Mouse (Mus musculus) forebrain, embryonic 15.5 days (tissue): ENCODE measurements around the gene Tmem270. TPM values are rescaled to one million over a fixed set of nuclear protein-coding genes. Genes with fewer than 3 reads are reported as not detected.

Experiments
- ATAC-seq: fragments of 200-750 bp; cut with Nextera tagmentation; replicated peaks from 2 replicates; pipeline ENCODE4 v1.8.0; 2017; ENCODE audit warnings: mild to moderate bottlenecking, moderate TSS enrichment, moderate library complexity
- H3K27ac ChIP-seq: fragments of 300-500 bp; sonication (generic); replicated peaks from 2 replicates; pipeline ENCODE4 v1.5.1; 2015; ENCODE audit warnings: mild to moderate bottlenecking, inconsistent platforms
- H3K27me3 ChIP-seq: fragments of 300-500 bp; sonication (generic); 2 replicates; pipeline ENCODE4 v1.6.1; 2015; ENCODE audit warnings: inconsistent platforms
- H3K36me3 ChIP-seq: fragments of 300-500 bp; sonication (generic); 2 replicates; pipeline ENCODE4 v1.6.1; 2015; ENCODE audit warnings: mild to moderate bottlenecking, inconsistent platforms
- H3K4me1 ChIP-seq: fragments of 300-500 bp; sonication (generic); 2 replicates; pipeline ENCODE4 v1.6.1; 2015; ENCODE audit warnings: inconsistent platforms
- H3K4me2 ChIP-seq: fragments of 300-500 bp; sonication (generic); replicated peaks from 2 replicates; pipeline ENCODE4 v1.6.1; 2015; ENCODE audit warnings: mild to moderate bottlenecking, inconsistent platforms
- H3K4me3 ChIP-seq: fragments of 300-500 bp; sonication (generic); 2 replicates; pipeline ENCODE4 v1.5.1; 2015; ENCODE audit warnings: mild to moderate bottlenecking, inconsistent platforms
- H3K9ac ChIP-seq: fragments of 300-500 bp; sonication (generic); replicated peaks from 2 replicates; pipeline ENCODE4 v1.6.1; 2015; ENCODE audit warnings: mild to moderate bottlenecking, inconsistent platforms
- H3K9me3 ChIP-seq: fragments of 300-500 bp; sonication (generic); 2 replicates; pipeline ENCODE4 v1.6.1; 2016; ENCODE audit warnings: inconsistent platforms
- WGBS: fragments of 180-500 bp; shearing (Covaris S2); methylation state at CpG from one replicate; pipeline ENCODE4 v1.1.7; 2015; ENCODE audit warnings: mixed read lengths; 5-methylcytosine and 5-hydroxymethylcytosine counted together
- polyA plus RNA-seq: library from polyadenylated mRNA; unstranded; fragments of >200 nt; fragmentation: Nextera tagmentation; extraction: Ambion mirVana; gene quantifications from 2 replicates; pipeline ENCODE4 v1.2.1, GENCODE M21; 2015

Tmem270 gene
- polyA plus RNA-seq, 1 experiment from 2014 or later: not detected

DNA sequence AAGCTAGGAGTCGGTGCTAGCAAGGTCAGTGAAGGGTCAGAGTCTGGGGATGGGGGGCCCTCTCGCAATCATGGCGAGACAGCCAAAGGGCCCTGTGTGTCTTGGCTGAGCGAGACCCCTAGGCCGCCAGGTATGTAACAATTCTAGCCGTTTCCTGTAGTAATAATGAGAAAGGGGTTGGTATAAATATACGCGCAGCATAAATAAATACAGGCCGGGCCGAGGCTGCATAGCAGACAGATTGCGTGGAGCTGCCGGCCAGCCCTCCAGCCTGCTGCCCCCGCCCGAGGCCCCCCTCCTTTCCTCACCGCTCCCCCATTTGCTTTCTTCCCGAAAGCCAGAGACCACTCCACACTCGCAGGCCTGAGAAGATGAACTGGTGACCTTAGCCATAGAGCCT is 8.9 kb downstream of the Tmem270 start:
- no peak for ATAC-seq
- Histone ChIP-seq H3K4me2 (no peak overlapping the region), H3K27me3 (no peaks in the 10 kb centered on the region), H3K4me3 (no peak overlapping the region), H3K27ac (no peak overlapping the region), H3K9ac (no peak overlapping the region), H3K4me1 (no peaks in the 10 kb centered on the region), H3K36me3 (no peaks in the 10 kb centered on the region), H3K9me3 (no peaks in the 10 kb centered on the region)
- WGBS: 80% methylated on average over 17 of the region's 17 CpGs

DNA sequence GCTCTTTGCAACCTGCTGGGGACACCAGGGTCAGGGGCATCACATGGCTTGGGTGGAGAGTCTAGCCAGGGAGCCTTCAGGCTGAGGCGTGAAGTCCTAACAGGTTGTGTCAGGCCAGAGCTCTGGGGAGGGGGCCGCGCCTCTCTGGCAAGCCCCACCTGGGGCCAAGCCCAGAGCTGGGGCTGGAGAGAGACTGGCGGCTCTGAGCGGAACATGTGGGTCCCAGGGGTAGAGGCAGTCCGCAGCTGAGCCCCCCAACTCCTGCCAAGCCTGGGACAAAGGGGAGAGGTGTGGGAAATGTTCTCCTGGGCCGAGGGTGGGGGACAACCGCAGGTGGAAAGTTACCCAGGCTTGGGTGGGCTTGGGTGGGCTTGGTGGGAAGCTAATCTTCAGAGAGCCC is 9.6 kb downstream of the Tmem270 start:
- H3K27me3 ChIP-seq: no peaks in the 10 kb centered on the region
- no peak overlapping the region for H3K4me2 ChIP-seq
- 89% methylated on average over 8 of the region's 8 CpGs for WGBS
- H3K4me3 ChIP-seq: no peak overlapping the region
- no peaks in the 10 kb centered on the region for H3K36me3 ChIP-seq
- H3K4me1 ChIP-seq: no peaks in the 10 kb centered on the region
- no peaks in the 10 kb centered on the region for H3K9me3 ChIP-seq
- no peak overlapping the region for H3K9ac ChIP-seq
- ATAC-seq: no peak
- H3K27ac ChIP-seq: no peak overlapping the region

DNA sequence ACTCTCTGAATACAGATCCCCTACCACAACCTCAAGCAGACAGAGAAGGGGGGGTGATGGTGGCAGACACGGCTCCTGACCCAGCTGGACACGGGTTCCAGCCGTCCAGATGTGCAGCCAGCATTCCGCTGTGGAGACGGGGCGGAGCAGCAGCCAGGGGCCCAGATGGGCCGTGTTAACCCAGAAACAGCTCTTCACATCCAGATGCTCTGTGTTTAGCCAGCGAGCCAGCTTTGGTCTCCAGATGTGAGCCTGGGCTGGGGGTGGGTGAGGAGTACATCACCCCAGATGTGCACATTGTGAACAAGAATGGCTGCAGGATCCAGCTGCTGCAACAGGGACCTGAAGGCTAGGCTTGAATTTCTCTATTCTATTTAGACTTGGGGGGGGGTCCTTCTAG is 11.2 kb downstream of the Tmem270 start:
- 84% methylated on average over 8 of the region's 8 CpGs for WGBS
- H3K4me3 ChIP-seq: no peak overlapping the region
- no peak overlapping the region for H3K27ac ChIP-seq
- no peaks in the 10 kb centered on the region for H3K9me3 ChIP-seq
- H3K4me2 ChIP-seq: no peak overlapping the region
- no peaks in the 10 kb centered on the region for H3K36me3 ChIP-seq
- no peak for ATAC-seq
- H3K4me1 ChIP-seq: no peaks in the 10 kb centered on the region
- no peaks in the 10 kb centered on the region for H3K27me3 ChIP-seq
- H3K9ac ChIP-seq: no peak overlapping the region

DNA sequence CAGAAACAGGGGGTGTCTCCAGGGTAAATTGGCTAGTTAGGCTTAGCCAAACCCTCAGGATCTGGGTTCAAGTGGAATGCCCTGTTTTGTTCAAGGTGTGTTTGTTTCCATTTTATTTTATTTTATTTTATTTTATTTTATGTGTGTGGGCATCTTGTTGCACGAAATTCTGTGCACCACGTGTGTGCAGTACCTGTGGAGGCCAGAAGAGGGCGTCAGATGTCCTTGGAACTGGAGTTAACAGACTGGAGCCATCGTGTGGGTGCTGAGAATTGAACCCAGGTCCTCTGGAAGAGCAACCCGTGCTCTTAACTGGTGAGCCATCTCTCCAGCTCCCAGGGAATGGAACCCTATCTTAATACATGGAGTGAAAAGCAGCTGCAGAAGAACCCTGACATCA is 13.8 kb downstream of the Tmem270 start:
- H3K27ac ChIP-seq: no peak overlapping the region
- ATAC-seq: no peak
- no peak overlapping the region for H3K4me2 ChIP-seq
- H3K4me3 ChIP-seq: no peak overlapping the region
- H3K27me3 ChIP-seq: no peaks in the 10 kb centered on the region
- 82% methylated on average over 5 of the region's 5 CpGs for WGBS
- H3K9me3 ChIP-seq: no peaks in the 10 kb centered on the region
- no peaks in the 10 kb centered on the region for H3K4me1 ChIP-seq
- no peaks in the 10 kb centered on the region for H3K36me3 ChIP-seq
- H3K9ac ChIP-seq: no peak overlapping the region

DNA sequence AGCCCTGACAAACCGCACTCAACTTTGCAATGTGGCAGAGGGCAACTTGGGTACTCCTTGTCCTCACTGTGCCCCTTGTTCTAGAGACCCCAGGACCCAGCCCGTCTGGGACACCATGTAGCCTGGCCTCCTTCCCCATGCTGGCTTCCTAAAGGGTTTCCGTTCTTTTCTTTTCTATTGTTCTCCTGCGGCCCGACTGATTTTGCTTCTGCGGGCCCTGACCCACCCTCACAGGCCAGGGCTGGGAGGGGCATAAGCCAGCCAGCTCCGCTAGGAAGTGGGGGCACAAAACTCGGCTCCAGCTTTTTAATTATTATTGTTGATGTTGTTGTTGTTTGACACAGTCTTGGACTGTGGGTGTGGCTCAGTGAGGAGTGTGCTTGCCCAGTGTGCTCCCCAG is 15.0 kb downstream of the Tmem270 start:
- Histone ChIP-seq H3K4me2 (no peak overlapping the region), H3K9ac (no peak overlapping the region), H3K27ac (no peak overlapping the region), H3K27me3 (no peaks in the 10 kb centered on the region), H3K4me3 (no peak overlapping the region), H3K9me3 (no peaks in the 10 kb centered on the region), H3K36me3 (no peaks in the 10 kb centered on the region), H3K4me1 (no peaks in the 10 kb centered on the region)
- no peak for ATAC-seq
- WGBS: 49% methylated on average over 8 of the region's 8 CpGs

DNA sequence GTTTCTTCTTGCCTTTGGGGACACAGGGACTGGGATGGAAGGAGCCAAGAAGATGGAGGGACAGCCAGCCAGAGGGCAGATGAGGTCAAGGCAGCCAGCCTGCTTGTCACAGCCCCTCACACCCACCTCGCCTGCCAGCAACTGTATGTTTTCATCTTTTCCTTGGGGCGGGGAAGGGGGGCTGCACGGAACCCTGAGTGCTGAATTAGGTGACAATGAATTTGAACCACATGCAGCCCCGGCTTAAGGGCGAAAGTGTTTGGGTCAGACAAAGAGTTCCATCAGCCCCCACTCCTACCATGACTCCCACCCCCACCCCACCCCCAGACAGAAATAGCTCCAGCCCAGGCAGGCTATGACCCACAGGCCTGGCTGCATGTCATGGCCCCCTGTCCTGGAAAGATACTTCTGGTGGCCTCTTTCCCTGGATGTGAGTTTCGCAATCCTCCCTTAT is 15.9 kb downstream of the Tmem270 start:
- 85% methylated on average over 6 of the region's 6 CpGs for WGBS
- ATAC-seq: no peak

DNA sequence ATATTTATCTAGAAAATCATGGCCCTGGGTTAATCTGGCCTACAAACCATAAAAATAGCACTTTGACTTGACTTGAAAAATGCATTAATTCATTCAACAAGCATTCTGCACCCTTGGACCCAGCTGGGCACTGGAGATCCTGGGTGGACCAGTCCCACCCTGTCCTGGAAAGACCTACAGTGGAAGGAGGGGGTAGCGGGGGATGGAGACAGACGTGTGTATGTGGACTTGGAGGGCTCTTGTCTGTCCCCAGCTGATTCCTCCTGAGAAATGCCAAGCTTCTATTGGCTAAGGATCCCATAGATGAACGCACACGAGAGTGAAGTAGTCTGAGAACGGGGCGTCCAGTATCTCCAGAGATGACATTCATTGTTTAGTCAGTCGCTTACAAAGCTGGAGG is 18.0 kb downstream of the Tmem270 start:
- H3K4me2 ChIP-seq: no peak overlapping the region
- H3K4me3 ChIP-seq: no peak overlapping the region
- no peaks in the 10 kb centered on the region for H3K36me3 ChIP-seq
- 91% methylated on average over 7 of the region's 7 CpGs for WGBS
- H3K9me3 ChIP-seq: no peaks in the 10 kb centered on the region
- no peak overlapping the region for H3K27ac ChIP-seq
- no peaks in the 10 kb centered on the region for H3K4me1 ChIP-seq
- ATAC-seq: no peak
- H3K27me3 ChIP-seq: no peaks in the 10 kb centered on the region
- H3K9ac ChIP-seq: no peak overlapping the region

More for the DNA sequence above, 15.9 kb downstream of the Tmem270 start:
- H3K27me3 ChIP-seq: no peaks in the 10 kb centered on the region
- no peak overlapping the region for H3K4me2 ChIP-seq
- H3K9ac ChIP-seq: no peak overlapping the region
- H3K4me1 ChIP-seq: no peaks in the 10 kb centered on the region
- no peaks in the 10 kb centered on the region for H3K9me3 ChIP-seq
- H3K4me3 ChIP-seq: no peak overlapping the region
- H3K27ac ChIP-seq: no peak overlapping the region
- H3K36me3 ChIP-seq: no peaks in the 10 kb centered on the region

DNA sequence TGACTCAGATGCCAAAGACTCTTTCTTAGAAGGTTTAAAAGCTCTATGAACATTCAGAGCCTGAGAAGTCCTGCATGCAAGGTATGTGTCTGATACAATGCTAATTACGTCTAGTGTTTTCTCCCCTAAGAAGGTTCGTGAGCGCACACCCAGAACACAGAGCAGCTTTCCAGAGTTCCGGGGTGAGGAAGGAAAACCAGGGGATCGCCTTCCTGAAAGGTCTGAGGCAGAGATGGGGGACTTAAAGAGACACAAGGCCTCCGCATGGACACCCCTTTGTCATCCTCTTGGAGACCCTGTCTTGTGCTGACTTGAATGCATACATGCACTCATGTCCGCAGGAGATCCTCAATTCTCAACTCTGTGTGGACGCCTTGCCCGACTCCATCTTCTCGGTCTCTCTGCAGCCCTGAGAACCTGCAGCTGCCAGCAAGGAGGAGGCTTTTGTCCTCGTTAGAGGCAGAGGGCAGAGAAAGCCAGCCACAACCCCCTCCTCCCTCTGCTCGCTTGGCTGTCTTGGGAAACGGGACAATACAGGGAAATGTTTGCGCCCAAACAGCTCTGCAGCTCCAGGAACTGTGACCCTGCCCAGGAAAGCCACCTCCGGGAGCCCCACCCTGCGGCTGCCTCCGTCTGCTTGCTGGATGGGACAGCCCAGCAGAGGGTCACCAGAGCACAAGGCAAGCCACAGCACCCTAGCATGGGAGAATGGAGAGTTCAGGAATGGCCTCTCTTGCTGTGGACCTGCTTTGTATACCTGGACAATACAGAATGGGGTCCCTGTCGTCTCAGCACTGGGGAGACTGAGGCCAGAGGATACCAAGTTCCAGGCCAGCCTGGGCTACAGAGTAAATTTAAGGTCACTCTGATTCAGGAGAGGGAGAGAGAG is 18.8 kb downstream of the Tmem270 start:
- no peak overlapping the region for H3K27ac ChIP-seq
- H3K36me3 ChIP-seq: no peaks in the 10 kb centered on the region
- H3K9ac ChIP-seq: no peak overlapping the region
- H3K9me3 ChIP-seq: no peaks in the 10 kb centered on the region
- H3K27me3 ChIP-seq: no peaks in the 10 kb centered on the region
- no peak overlapping the region for H3K4me2 ChIP-seq
- no peak overlapping the region for H3K4me3 ChIP-seq
- 46% methylated on average over 18 of the region's 18 CpGs for WGBS
- no peak for ATAC-seq
- no peaks in the 10 kb centered on the region for H3K4me1 ChIP-seq

DNA sequence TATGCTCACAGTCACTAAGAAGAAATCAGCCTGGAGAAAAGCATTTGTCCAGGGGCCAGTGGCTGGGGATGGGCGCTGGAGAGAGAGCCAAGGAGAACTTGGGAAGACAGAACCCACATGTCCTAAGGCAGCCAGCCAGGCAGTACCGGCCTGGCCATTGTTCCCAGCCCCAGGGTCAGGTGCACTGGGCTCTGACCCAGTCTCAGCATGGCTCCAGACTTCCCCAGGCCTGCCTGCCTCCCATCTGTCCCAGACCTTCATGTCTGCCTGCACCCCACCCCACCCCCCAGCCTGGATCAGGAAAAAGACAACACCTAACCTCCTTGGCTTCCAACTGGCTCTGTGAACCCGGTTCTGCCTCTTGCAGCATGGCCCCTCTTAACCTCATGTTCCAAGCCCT is 23.5 kb downstream of the Tmem270 start:
- no peaks in the 10 kb centered on the region for H3K9me3 ChIP-seq
- ATAC-seq: no peak
- no peaks in the 10 kb centered on the region for H3K36me3 ChIP-seq
- no peak overlapping the region for H3K27ac ChIP-seq
- H3K4me1 ChIP-seq: no peaks in the 10 kb centered on the region
- H3K4me3 ChIP-seq: no peak overlapping the region
- H3K9ac ChIP-seq: no peak overlapping the region
- H3K4me2 ChIP-seq: no peak overlapping the region
- 72% methylated on average over 3 of the region's 3 CpGs for WGBS
- H3K27me3 ChIP-seq: no peaks in the 10 kb centered on the region

DNA sequence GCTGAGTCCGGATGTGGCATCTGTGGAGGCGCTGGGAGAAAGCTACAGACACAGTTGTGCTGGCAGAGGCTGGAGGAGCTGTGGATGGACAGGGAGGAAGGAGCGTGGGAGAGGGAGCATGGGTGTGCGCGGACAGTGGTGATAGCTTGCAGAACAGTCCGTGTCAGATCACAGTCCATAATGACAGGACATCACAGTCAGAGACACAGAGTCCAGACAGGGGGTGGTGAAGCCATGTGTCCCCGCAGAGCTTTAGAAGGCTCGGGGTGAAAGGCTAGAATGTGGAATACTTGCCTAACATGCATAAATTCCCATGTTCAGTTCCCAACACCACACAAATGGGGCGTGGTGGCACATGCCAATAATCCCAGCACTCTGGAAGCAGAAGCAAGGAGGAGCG is 29.7 kb downstream of the Tmem270 start:
- no peak overlapping the region for H3K4me2 ChIP-seq
- no peaks in the 10 kb centered on the region for H3K27me3 ChIP-seq
- H3K36me3 ChIP-seq: no peaks in the 10 kb centered on the region
- H3K4me3 ChIP-seq: no peak overlapping the region
- no peak overlapping the region for H3K9ac ChIP-seq
- no peaks in the 10 kb centered on the region for H3K9me3 ChIP-seq
- H3K27ac ChIP-seq: no peak overlapping the region
- H3K4me1 ChIP-seq: peaks cover 7% of the 10 kb centered on the region; the same call in 1 of the 2 replicates
- no peak for ATAC-seq
- 82% methylated on average over 10 of the region's 10 CpGs for WGBS

DNA sequence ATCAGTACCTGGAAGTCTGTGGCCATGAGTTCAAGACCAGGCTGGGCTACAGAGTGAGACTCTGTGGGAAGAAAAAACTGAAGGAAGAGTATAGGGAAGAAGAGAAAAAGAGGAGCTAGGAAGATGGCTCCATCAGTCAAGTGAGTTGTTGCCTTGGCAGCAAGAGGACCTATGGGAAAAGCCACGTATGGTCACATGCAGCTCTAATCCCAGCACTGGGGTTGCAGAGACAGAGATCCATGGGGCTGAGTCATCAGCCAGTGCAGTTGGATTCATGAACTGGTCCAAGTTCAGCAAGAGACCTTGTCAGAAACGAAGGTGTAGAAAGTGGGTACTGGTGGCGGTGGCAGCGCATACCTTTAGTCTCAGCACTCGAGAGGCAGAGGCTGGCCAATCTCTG is 31.3 kb downstream of the Tmem270 start:
- no peak for ATAC-seq
- no peak overlapping the region for H3K4me3 ChIP-seq
- no peaks in the 10 kb centered on the region for H3K27me3 ChIP-seq
- peaks cover 7% of the 10 kb centered on the region; the same call in 1 of the 2 replicates for H3K4me1 ChIP-seq
- no peak overlapping the region for H3K27ac ChIP-seq
- H3K4me2 ChIP-seq: no peak overlapping the region
- no peak overlapping the region for H3K9ac ChIP-seq
- H3K9me3 ChIP-seq: no peaks in the 10 kb centered on the region
- 88% methylated on average over 5 of the region's 5 CpGs for WGBS
- H3K36me3 ChIP-seq: no peaks in the 10 kb centered on the region

DNA sequence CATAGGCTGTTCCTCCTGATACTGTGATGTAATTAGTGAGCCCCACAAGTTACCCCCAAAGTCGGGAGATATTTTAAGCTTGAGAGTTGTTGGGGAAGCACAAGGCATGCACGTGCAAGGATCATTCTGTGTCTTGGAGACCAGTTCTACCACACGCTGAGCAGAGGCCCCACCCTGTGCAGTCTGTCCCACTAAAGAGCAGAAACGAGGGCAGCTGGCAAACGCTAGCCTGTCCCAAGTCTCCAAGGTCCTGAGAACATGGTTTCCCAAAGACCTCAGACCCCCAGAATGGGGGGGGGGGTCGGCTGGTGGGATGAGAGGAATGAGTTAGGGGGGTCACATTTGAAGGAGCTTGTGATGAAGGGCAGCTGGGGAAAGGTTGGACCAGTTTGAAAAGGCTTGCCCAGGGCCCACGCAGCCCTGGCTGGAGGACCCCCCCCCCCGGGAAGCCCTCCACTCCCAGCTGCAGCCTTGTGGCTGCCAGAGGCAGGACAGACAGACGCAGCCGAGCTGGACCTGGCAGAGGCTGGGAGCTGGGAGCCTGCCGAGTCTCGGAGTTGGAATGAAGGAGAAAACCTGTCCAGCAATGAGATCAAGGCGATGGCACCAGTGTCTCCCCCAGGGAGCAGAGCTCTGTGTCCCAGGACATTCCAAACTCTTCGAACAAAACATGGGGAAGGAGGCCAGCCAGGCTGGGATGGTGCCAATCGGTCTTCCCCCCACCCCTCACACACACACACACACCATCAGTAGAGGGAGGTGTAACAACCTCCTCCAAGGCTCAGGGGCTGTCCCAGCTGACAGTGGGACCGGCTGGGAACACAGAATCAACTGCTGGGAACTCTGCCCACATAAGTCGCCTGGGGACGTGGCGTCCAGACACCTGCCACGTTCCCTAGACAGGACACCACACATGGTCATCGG is 32.3 kb downstream of the Tmem270 start:
- 57% methylated on average over 21 of the region's 21 CpGs for WGBS
- Histone ChIP-seq H3K4me1 (peaks cover 7% of the 10 kb centered on the region; the same call in 1 of the 2 replicates), H3K9me3 (no peaks in the 10 kb centered on the region), H3K4me3 (no peak overlapping the region), H3K36me3 (no peaks in the 10 kb centered on the region), H3K27ac (no peak overlapping the region), H3K4me2 (no peak overlapping the region), H3K27me3 (no peaks in the 10 kb centered on the region), H3K9ac (no peak overlapping the region)
- ATAC-seq: no peak
